Mouse (Mus musculus) kidney, embryonic 16.5 days (tissue): ENCODE results near the gene Fez2. TPM values are rescaled to one million over a fixed set of nuclear protein-coding genes. Genes with fewer than 3 reads are reported as not detected.

Experiments used
- ATAC-seq: fragments of 200-750 bp; cut with Nextera tagmentation; 2 replicates; pipeline ENCODE4 v1.8.0; 2017; ENCODE audit warnings: moderate TSS enrichment; ENCODE audit not compliant: low FRiP score, low TSS enrichment
- H3K27ac ChIP-seq: fragments of 300-500 bp; sonication (generic); 2 replicates; pipeline ENCODE4 v1.5.1; 2014; ENCODE audit warnings: low read length
- H3K27me3 ChIP-seq: fragments of 300-500 bp; sonication (generic); 2 replicates; pipeline ENCODE4 v1.6.1; 2014; ENCODE audit warnings: low read length, control low read depth, mixed read lengths; ENCODE audit not compliant: insufficient read depth
- H3K36me3 ChIP-seq: fragments of 300-500 bp; sonication (generic); 2 replicates; pipeline ENCODE4 v1.6.1; 2014; ENCODE audit warnings: low read length, control low read depth, mixed read lengths; ENCODE audit not compliant: insufficient read depth
- H3K4me1 ChIP-seq: fragments of 300-500 bp; sonication (generic); 2 replicates; pipeline ENCODE4 v1.6.1; 2014; ENCODE audit warnings: low read length, control low read depth, mixed read lengths; ENCODE audit not compliant: insufficient read depth
- H3K4me2 ChIP-seq: fragments of 300-500 bp; sonication (generic); replicated peaks from 2 replicates; pipeline ENCODE4 v1.6.1; 2014; ENCODE audit warnings: low read depth, low read length
- H3K4me3 ChIP-seq: fragments of 300-500 bp; sonication (generic); 2 replicates; pipeline ENCODE4 v1.5.1; 2014; ENCODE audit warnings: mild to moderate bottlenecking, low read length
- H3K9ac ChIP-seq: fragments of 300-500 bp; sonication (generic); replicated peaks from 2 replicates; pipeline ENCODE4 v1.6.1; 2014; ENCODE audit warnings: low read length
- H3K9me3 ChIP-seq: fragments of 300-500 bp; sonication (generic); 2 replicates; pipeline ENCODE4 v1.6.1; 2016; ENCODE audit warnings: low read length, control low read depth
- WGBS: fragments of 180-500 bp; shearing (Covaris S2); extraction: QIAGEN DNeasy Blood & Tissue Kit; methylation state at CpG from one replicate; pipeline ENCODE4 v1.1.7; 2014; 5-methylcytosine and 5-hydroxymethylcytosine counted together
- polyA plus RNA-seq: library from polyadenylated mRNA; unstranded; fragments of >200 nt; fragmentation: Nextera tagmentation; extraction: Ambion mirVana; gene quantifications from 2 replicates; pipeline ENCODE4 v1.2.1, GENCODE M21; 2015

Gene Fez2
- polyA plus RNA-seq, 1 experiment from 2014 or later: 42.8 TPM

- Histone ChIP-seq H3K36me3 (no peaks in the 10 kb centered on the region), H3K27me3 (no peaks in the 10 kb centered on the region), H3K4me1 (peaks cover 11% of the 10 kb centered on the region; the same call in 1 of the 2 replicates), H3K9ac (no peak overlapping the region), H3K9me3 (no peaks in the 10 kb centered on the region), H3K4me2 (no peak overlapping the region), H3K4me3 (no peak overlapping the region), H3K27ac (no peak overlapping the region)
- WGBS: 69% methylated on average over 4 of the region's 4 CpGs
- ATAC-seq: no peak
Measured at GRCm38 (mm10) chr17:78419216-78419615, 1.3 kb upstream of the Fez2 start.

GRCm38 (mm10) chr17:78415255-78415654 lies 2.7 kb downstream of the Fez2 start:
- Histone ChIP-seq H3K36me3 (no peaks in the 10 kb centered on the region), H3K4me2 (no peak overlapping the region), H3K9me3 (no peaks in the 10 kb centered on the region), H3K27ac (no peak overlapping the region), H3K9ac (no peak overlapping the region), H3K4me3 (no peak overlapping the region), H3K4me1 (peaks cover 11% of the 10 kb centered on the region; the same call in 1 of the 2 replicates), H3K27me3 (no peaks in the 10 kb centered on the region)
- 80% methylated on average over 2 of the region's 2 CpGs for WGBS
- ATAC-seq: no peak

GRCm38 (mm10) chr17:78409900-78410299 lies 8.1 kb downstream of the Fez2 start:
- no peak for ATAC-seq
- H3K27me3 ChIP-seq: no peaks in the 10 kb centered on the region
- no peak overlapping the region for H3K9ac ChIP-seq
- H3K4me3 ChIP-seq: no peak overlapping the region
- H3K4me1 ChIP-seq: peaks cover 3% of the 10 kb centered on the region; the same call in 1 of the 2 replicates
- no peaks in the 10 kb centered on the region for H3K9me3 ChIP-seq
- no peak overlapping the region for H3K4me2 ChIP-seq
- 74% methylated on average over 2 of the region's 2 CpGs for WGBS
- H3K36me3 ChIP-seq: 0 out of 2 replicates have a peak, but pooled peaks cover 6% of the 10 kb centered on the region
- no peak overlapping the region for H3K27ac ChIP-seq

GRCm38 (mm10) chr17:78408386-78408785 lies 9.6 kb downstream of the Fez2 start:
- 83% methylated on average over 10 of the region's 10 CpGs for whole genome bisulfite sequencing
- H3K9ac ChIP-seq: no peak overlapping the region
- H3K27me3 ChIP-seq: no peaks in the 10 kb centered on the region
- H3K4me2 ChIP-seq: no peak overlapping the region
- no peak for ATAC-seq
- H3K27ac ChIP-seq: no peak overlapping the region
- no peaks in the 10 kb centered on the region for H3K9me3 ChIP-seq
- H3K36me3 ChIP-seq: peaks cover 15% of the 10 kb centered on the region; the same call in 1 of the 2 replicates
- no peak overlapping the region for H3K4me3 ChIP-seq
- peaks cover 3% of the 10 kb centered on the region; the same call in 1 of the 2 replicates for H3K4me1 ChIP-seq

GRCm38 (mm10) chr17:78407581-78407980 lies 10.4 kb downstream of the Fez2 start:
- H3K4me2 ChIP-seq: no peak overlapping the region
- 35% methylated on average over 4 of the region's 4 CpGs for WGBS
- no peaks in the 10 kb centered on the region for H3K27me3 ChIP-seq
- H3K4me1 ChIP-seq: peaks cover 3% of the 10 kb centered on the region; the same call in 1 of the 2 replicates
- H3K27ac ChIP-seq: no peak overlapping the region
- H3K9me3 ChIP-seq: no peaks in the 10 kb centered on the region
- peaks cover 15% of the 10 kb centered on the region; the same call in 1 of the 2 replicates for H3K36me3 ChIP-seq
- no peak overlapping the region for H3K9ac ChIP-seq
- no peak for ATAC-seq
- no peak overlapping the region for H3K4me3 ChIP-seq

- 90% methylated on average over 10 of the region's 10 CpGs for whole genome bisulfite sequencing
- H3K9me3 ChIP-seq: no peaks in the 10 kb centered on the region
- no peaks in the 10 kb centered on the region for H3K27me3 ChIP-seq
- no peak overlapping the region for H3K4me3 ChIP-seq
- peaks cover 15% of the 10 kb centered on the region; the same call in 1 of the 2 replicates for H3K36me3 ChIP-seq
- H3K4me2 ChIP-seq: no peak overlapping the region
- no peak overlapping the region for H3K9ac ChIP-seq
- 0 out of 2 replicates have a peak overlapping the region, but pooled peaks have one; percentile 20 for H3K27ac ChIP-seq
- no peak for ATAC-seq
- peaks cover 3% of the 10 kb centered on the region; the same call in 1 of the 2 replicates for H3K4me1 ChIP-seq
Measured at GRCm38 (mm10) chr17:78406854-78407253, 11.1 kb downstream of the Fez2 start.

GRCm38 (mm10) chr17:78405336-78405735 lies 12.6 kb downstream of the Fez2 start:
- no peaks in the 10 kb centered on the region for H3K27me3 ChIP-seq
- no peak for ATAC-seq
- H3K9ac ChIP-seq: no peak overlapping the region

GRCm38 (mm10) chr17:78403804-78404203 lies 14.1 kb downstream of the Fez2 start:
- WGBS: 63% methylated on average over 9 of the region's 9 CpGs

More at GRCm38 (mm10) chr17:78405336-78405735, 12.6 kb downstream of the Fez2 start:
- WGBS: 90% methylated on average over 3 of the region's 3 CpGs
- no peaks in the 10 kb centered on the region for H3K9me3 ChIP-seq
- no peak overlapping the region for H3K27ac ChIP-seq
- H3K4me2 ChIP-seq: no peak overlapping the region
- peaks cover 8% of the 10 kb centered on the region; the same call in 1 of the 2 replicates for H3K4me1 ChIP-seq
- H3K4me3 ChIP-seq: no peak overlapping the region
- peaks cover 22% of the 10 kb centered on the region for H3K36me3 ChIP-seq

GRCm38 (mm10) chr17:78403229-78403628 lies 14.7 kb downstream of the Fez2 start:
- Histone ChIP-seq H3K4me3 (no peak overlapping the region), H3K36me3 (peaks cover 20% of the 10 kb centered on the region), H3K27me3 (no peaks in the 10 kb centered on the region), H3K9me3 (no peaks in the 10 kb centered on the region), H3K9ac (no peak overlapping the region), H3K4me2 (no peak overlapping the region), H3K4me1 (peaks cover 8% of the 10 kb centered on the region; the same call in 1 of the 2 replicates), H3K27ac (no peak overlapping the region)
- no peak for ATAC-seq
- 77% methylated on average over 4 of the region's 4 CpGs for WGBS

More at GRCm38 (mm10) chr17:78403804-78404203, 14.1 kb downstream of the Fez2 start:
- Histone ChIP-seq H3K27ac (no peak overlapping the region), H3K9ac (no peak overlapping the region), H3K27me3 (no peaks in the 10 kb centered on the region), H3K4me2 (no peak overlapping the region), H3K36me3 (peaks cover 25% of the 10 kb centered on the region), H3K9me3 (no peaks in the 10 kb centered on the region), H3K4me1 (peaks cover 8% of the 10 kb centered on the region; the same call in 1 of the 2 replicates), H3K4me3 (no peak overlapping the region)
- ATAC-seq: no peak

GRCm38 (mm10) chr17:78402174-78402573 lies 15.8 kb downstream of the Fez2 start:
- Histone ChIP-seq H3K36me3 (peaks cover 22% of the 10 kb centered on the region), H3K4me2 (no peak overlapping the region), H3K9ac (no peak overlapping the region), H3K27ac (no peak overlapping the region), H3K4me1 (peaks cover 5% of the 10 kb centered on the region; the same call in 1 of the 2 replicates), H3K4me3 (no peak overlapping the region), H3K27me3 (no peaks in the 10 kb centered on the region), H3K9me3 (no peaks in the 10 kb centered on the region)
- ATAC-seq: no peak
- WGBS: 73% methylated on average over 6 of the region's 6 CpGs
